Mouse (Mus musculus) ES-Bruce4 (cell line): ENCODE data around the gene Foxc1. TPM values are rescaled to one million over a fixed set of nuclear protein-coding genes. Genes with fewer than 3 reads are reported as not detected.

Experiments
- H3K27ac ChIP-seq: 2 replicates; pipeline ENCODE4 v1.5.1; 2012; ENCODE audit warnings: low read length, inconsistent platforms; ENCODE audit not compliant: insufficient read depth
- H3K27me3 ChIP-seq: 2 replicates; pipeline ENCODE4 v1.6.1; 2012; ENCODE audit warnings: mild to moderate bottlenecking, low read length, inconsistent platforms; ENCODE audit not compliant: control insufficient read depth, poor library complexity, insufficient read depth, severe bottlenecking
- H3K36me3 ChIP-seq: 2 replicates; pipeline ENCODE4 v1.6.1; 2012; ENCODE audit warnings: inconsistent platforms, mild to moderate bottlenecking, low read length, moderate library complexity; ENCODE audit not compliant: control insufficient read depth, poor library complexity, insufficient read depth, severe bottlenecking
- H3K4me1 ChIP-seq: one replicate; pipeline ENCODE4 v1.8.1; 2011; ENCODE audit warnings: low read length; ENCODE audit not compliant: control insufficient read depth, insufficient read depth
- H3K4me3 ChIP-seq: 2 replicates; pipeline ENCODE4 v1.5.1; 2011; ENCODE audit warnings: low read depth, mild to moderate bottlenecking, low read length
- H3K9ac ChIP-seq: 2 replicates; pipeline ENCODE4 v1.6.1; 2012; ENCODE audit warnings: low read depth, mild to moderate bottlenecking, inconsistent platforms; ENCODE audit not compliant: poor library complexity, severe bottlenecking
- H3K9me3 ChIP-seq: replicated peaks from 2 replicates; pipeline ENCODE4 v1.6.1; 2012; ENCODE audit warnings: mild to moderate bottlenecking, low read length, inconsistent platforms; ENCODE audit not compliant: control insufficient read depth, poor library complexity, insufficient read depth, severe bottlenecking
- CTCF ChIP-seq: IDR thresholded peaks from one replicate; pipeline ENCODE4 v1.8.1; 2011; ENCODE audit warnings: low read depth, low read length
- EP300 ChIP-seq: IDR thresholded peaks from 2 replicates; pipeline ENCODE4 v1.6.1; 2011; ENCODE audit warnings: low read depth, low read length; ENCODE audit not compliant: insufficient read depth
- POLR2A ChIP-seq: IDR thresholded peaks from one replicate; pipeline ENCODE4 v1.8.1; 2011; ENCODE audit warnings: low read length; ENCODE audit not compliant: insufficient read depth
- polyA plus RNA-seq: library from polyadenylated mRNA; stranded (reverse); fragments of >200 nt; gene quantifications from 2 replicates; pipeline ENCODE4 v1.2.4, GENCODE M21; 2011; ENCODE audit warnings: low read depth; ENCODE audit not compliant: missing spikeins, insufficient read depth, insufficient read length

Foxc1 gene
- polyA plus RNA-seq, 1 experiment, result 0.34 TPM

GRCm38 (mm10) chr13:31812701-31813100 lies 6.3 kb downstream of the Foxc1 start:
- no peaks in the 10 kb centered on the region for H3K36me3 ChIP-seq
- peaks cover 23% of the 10 kb centered on the region for H3K27me3 ChIP-seq
- H3K27ac ChIP-seq, result no peak overlapping the region
- no peaks in the 10 kb centered on the region for H3K9me3 ChIP-seq
- no peak overlapping the region for H3K9ac ChIP-seq
- no peaks in the 10 kb centered on the region for H3K4me1 ChIP-seq
- no peak overlapping the region for H3K4me3 ChIP-seq
- TF ChIP-seq POLR2A, result no peak
- TF ChIP-seq CTCF, result no peak
- no peak for TF ChIP-seq EP300

- no peak overlapping the region for H3K4me3 ChIP-seq
- H3K36me3 ChIP-seq, result no peaks in the 10 kb centered on the region
- no peak overlapping the region for H3K9ac ChIP-seq
- peaks cover 9% of the 10 kb centered on the region; the same call in 1 of the 2 replicates for H3K27me3 ChIP-seq
- H3K27ac ChIP-seq, result no peak overlapping the region
- TF ChIP-seq POLR2A (no peak), CTCF (no peak), EP300 (no peak)
- H3K9me3 ChIP-seq, result no peaks in the 10 kb centered on the region
- no peaks in the 10 kb centered on the region for H3K4me1 ChIP-seq
Measured at GRCm38 (mm10) chr13:31815383-31816003, 9.1 kb downstream of the Foxc1 start.

DNA sequence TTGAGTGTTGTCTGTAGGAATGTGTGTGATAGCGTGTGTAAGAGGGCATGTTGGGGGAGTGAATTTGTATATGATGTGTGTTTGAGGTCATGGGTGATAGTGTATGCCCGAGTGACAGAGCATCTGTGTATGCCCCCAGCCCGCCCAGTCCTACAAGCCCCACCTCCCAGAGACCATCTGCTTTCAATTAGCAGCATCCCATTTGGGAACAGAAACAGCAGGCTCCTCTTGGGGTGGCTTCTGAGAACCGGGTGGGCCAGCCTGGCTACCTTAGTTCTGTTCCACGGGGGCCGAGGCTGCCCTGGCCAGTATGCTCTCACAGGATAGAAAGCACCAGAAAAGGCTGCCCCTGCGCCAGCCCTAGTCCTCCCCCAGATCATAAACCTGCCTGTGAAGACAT lies 11.9 kb downstream of the Foxc1 start:
- no peak overlapping the region for H3K27ac ChIP-seq
- TF ChIP-seq EP300 (no peak), POLR2A (no peak), CTCF (no peak)
- no peak overlapping the region for H3K4me3 ChIP-seq
- H3K36me3 ChIP-seq, result no peaks in the 10 kb centered on the region
- H3K9me3 ChIP-seq, result no peaks in the 10 kb centered on the region
- no peaks in the 10 kb centered on the region for H3K4me1 ChIP-seq
- no peaks in the 10 kb centered on the region for H3K27me3 ChIP-seq
- H3K9ac ChIP-seq, result no peak overlapping the region

- TF ChIP-seq CTCF, result no peak
- no peak for TF ChIP-seq POLR2A
- TF ChIP-seq EP300, result no peak
- no peaks in the 10 kb centered on the region for H3K27me3 ChIP-seq
- H3K36me3 ChIP-seq, result no peaks in the 10 kb centered on the region
- no peaks in the 10 kb centered on the region for H3K4me1 ChIP-seq
- H3K9me3 ChIP-seq, result no peaks in the 10 kb centered on the region
- no peak overlapping the region for H3K27ac ChIP-seq
- H3K9ac ChIP-seq, result no peak overlapping the region
- H3K4me3 ChIP-seq, result no peak overlapping the region
Measured at GRCm38 (mm10) chr13:31819664-31820405, 13.4 kb downstream of the Foxc1 start.

- Histone ChIP-seq H3K36me3 (no peaks in the 10 kb centered on the region), H3K27me3 (no peaks in the 10 kb centered on the region), H3K9me3 (no peaks in the 10 kb centered on the region), H3K27ac (no peak overlapping the region), H3K4me3 (peak overlapping the region; percentile 10; the same call in 1 of the 2 replicates), H3K9ac (no peak overlapping the region), H3K4me1 (no peaks in the 10 kb centered on the region)
- no peak for TF ChIP-seq EP300
- TF ChIP-seq CTCF, result no peak
- TF ChIP-seq POLR2A, result no peak
Measured at GRCm38 (mm10) chr13:31820587-31821017, 14.2 kb downstream of the Foxc1 start.

DNA sequence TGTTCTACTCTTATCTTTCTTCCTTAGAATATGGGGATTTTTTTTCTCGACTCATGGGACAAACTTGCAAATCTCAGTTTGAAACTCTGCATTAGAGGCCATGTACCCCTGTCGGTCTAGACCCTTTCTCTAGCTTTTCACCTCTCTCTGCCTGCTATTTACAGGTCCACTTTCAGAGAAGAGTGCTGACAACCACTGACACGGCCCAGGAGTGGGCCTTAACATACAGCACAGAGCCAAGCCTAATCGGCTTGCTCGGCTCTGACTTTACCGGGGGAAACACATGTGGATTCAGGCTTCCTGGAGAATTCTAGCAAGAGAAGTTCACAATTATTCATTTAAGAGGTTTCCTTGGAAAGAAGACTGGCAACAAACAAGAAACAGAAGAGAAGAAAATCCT lies 14.6 kb downstream of the Foxc1 start:
- Histone ChIP-seq H3K27me3 (no peaks in the 10 kb centered on the region), H3K4me3 (no peak overlapping the region), H3K4me1 (no peaks in the 10 kb centered on the region), H3K36me3 (no peaks in the 10 kb centered on the region), H3K9me3 (no peaks in the 10 kb centered on the region), H3K9ac (no peak overlapping the region), H3K27ac (no peak overlapping the region)
- TF ChIP-seq POLR2A (no peak), EP300 (no peak), CTCF (no peak)
